Mouse (Mus musculus) T-cell, adult 66 days (primary cell): ENCODE results near the gene Sec63. TPM values are rescaled to one million over a fixed set of nuclear protein-coding genes. Genes with fewer than 3 reads are reported as not detected.

Experiments used
- total RNA-seq, 2 experiments: library from RNA; stranded (reverse); gene quantifications; 3 replicates in 1 of 2; 4 replicates in 1 of 2; pipeline ENCODE4 v1.2.4; 2023

Gene Sec63
- total RNA-seq = 10 to 100 TPM; 52.7 to 57.2 TPM

GRCm38 (mm10) chr10:42760999-42761900, at the start of gene Sec63:
Gene Sec63, plus strand, starts transcription at chr10:42761496.

GRCm38 (mm10) chr10:42860159-42860911, 99.0 kb downstream of the Sec63 start, which contains the start of gene Scml4:
Gene Scml4, plus strand, starts transcription at chr10:42860370.

Other genes with a start within 250 kb of the Sec63 start
- gene Nr2e1, start 177.9 kb upstream of the Sec63 start, total RNA-seq = not detected
- 10 to 100 TPM; 33.7 to 33.8 TPM for gene Ostm1, start 177.7 kb upstream of the Sec63 start, total RNA-seq
- 100 to 1,000 TPM; 224 to 257 TPM for gene Scml4, start 98.9 kb downstream of the Sec63 start, total RNA-seq